Mouse (Mus musculus) ovary, adult 2 months (tissue): ENCODE results near the gene U2af2. TPM values are rescaled to one million over a fixed set of nuclear protein-coding genes. Genes with fewer than 3 reads are reported as not detected.

Experiments
- polyA plus RNA-seq: library from polyadenylated mRNA; depleted of rRNA; stranded (reverse); fragments of >200 nt; gene quantifications from 2 replicates; pipeline ENCODE4 v1.2.3, GENCODE M21; 2012; rRNA removed

U2af2 gene
- polyA plus RNA-seq = 225 and 253 TPM in 2 replicates

GRCm38 (mm10) chr7:5061774-5062359 lies at the start of gene U2af2:
U2af2 (plus strand) TSS chr7:5062143.

GRCm38 (mm10) chr7:5014251-5015117 lies 47.5 kb upstream of the U2af2 start, which contains the start of the genes Zfp524 and Fiz1:
Zfp524 (plus strand) TSS chr7:5014415.
Fiz1 (minus strand) TSS chr7:5014697.

GRCm38 (mm10) chr7:5015118-5016001 lies 46.6 kb upstream of the U2af2 start, which contains the start of gene Gm44973:
Gm44973 (plus strand) TSS chr7:5015496.

GRCm38 (mm10) chr7:5020000-5020681 lies 41.8 kb upstream of the U2af2 start, which contains the start of the genes Zfp865 and Ccdc106:
Zfp865 (plus strand) TSS chr7:5020376.
Ccdc106 (plus strand) TSS chr7:5020553.

GRCm38 (mm10) chr7:5033818-5034217 lies 28.1 kb upstream of the U2af2 start, which contains the start of gene 4632433K11Rik:
4632433K11Rik (plus strand) TSS chr7:5034118.

GRCm38 (mm10) chr7:5038109-5038732 lies 23.7 kb upstream of the U2af2 start, which contains the start of gene Zfp784:
Zfp784 (minus strand) TSS chr7:5038446.

GRCm38 (mm10) chr7:5051193-5052192 lies 10.4 kb upstream of the U2af2 start, which contains the start of gene Zfp580:
Zfp580 (plus strand) TSS chr7:5051538.

GRCm38 (mm10) chr7:5080010-5080751 lies 18.2 kb downstream of the U2af2 start, which contains the start of gene Epn1:
Epn1 (plus strand) TSS chr7:5080235.

GRCm38 (mm10) chr7:5116850-5117249 lies 54.9 kb downstream of the U2af2 start, which contains the start of gene Rfpl4:
Rfpl4 (minus strand) TSS chr7:5116950.

GRCm38 (mm10) chr7:5125549-5126406 lies 63.8 kb downstream of the U2af2 start, which contains the start of gene Rasl2-9:
Rasl2-9 (minus strand) TSS chr7:5125950.

Other genes starting within 250 kb of the U2af2 start
- 228 and 308 TPM in 2 replicates for gene Ube2s, start 249.6 kb upstream of the U2af2 start, polyA plus RNA-seq
- 2.5 and 3.9 TPM in 2 replicates for gene Shisa7, start 217.4 kb upstream of the U2af2 start, polyA plus RNA-seq
- 28.1 and 35.4 TPM in 2 replicates for gene Isoc2b, start 191.9 kb upstream of the U2af2 start, polyA plus RNA-seq
- gene Isoc2a, start 185.0 kb upstream of the U2af2 start, polyA plus RNA-seq = 23.7 and 25.1 TPM in 2 replicates
- gene Gm36210, start 155.6 kb upstream of the U2af2 start, polyA plus RNA-seq = 0.44 and 0.48 TPM in 2 replicates
- gene Zfp628, start 146.9 kb upstream of the U2af2 start, polyA plus RNA-seq = 37.7 and 42.3 TPM in 2 replicates
- gene Nat14, start 140.1 kb upstream of the U2af2 start, polyA plus RNA-seq = 13.2 and 17.2 TPM in 2 replicates
- 13.3 and 16.0 TPM in 2 replicates for gene Ssc5d, start 136.4 kb upstream of the U2af2 start, polyA plus RNA-seq
- 1.1 and 1.2 TPM in 2 replicates for gene Sbk2, start 97.7 kb upstream of the U2af2 start, polyA plus RNA-seq
- gene Sbk3, start 91.0 kb upstream of the U2af2 start, polyA plus RNA-seq = 0.76 and 1.1 TPM in 2 replicates
- 120 and 131 TPM in 2 replicates for gene Zfp579, start 66.0 kb upstream of the U2af2 start, polyA plus RNA-seq
- gene Zfp524, start 47.7 kb upstream of the U2af2 start, polyA plus RNA-seq = 33.1 and 43.6 TPM in 2 replicates
- 51.0 and 51.7 TPM in 2 replicates for gene Fiz1, start 47.4 kb upstream of the U2af2 start, polyA plus RNA-seq
- gene Gm44973, start 46.6 kb upstream of the U2af2 start, polyA plus RNA-seq = not detected in 2 replicates
- gene Zfp865, start 41.8 kb upstream of the U2af2 start, polyA plus RNA-seq = 66.1 and 69.1 TPM in 2 replicates
- 12.0 and 14.1 TPM in 2 replicates for gene Ccdc106, start 41.6 kb upstream of the U2af2 start, polyA plus RNA-seq
- gene 4632433K11Rik, start 28.0 kb upstream of the U2af2 start, polyA plus RNA-seq = not detected in 2 replicates
- 6.3 and 6.5 TPM in 2 replicates for gene Zfp784, start 23.7 kb upstream of the U2af2 start, polyA plus RNA-seq
- gene Zfp580, start 10.6 kb upstream of the U2af2 start, polyA plus RNA-seq = 73.6 and 77.5 TPM in 2 replicates
- gene Epn1, start 18.1 kb downstream of the U2af2 start, polyA plus RNA-seq = 235 and 260 TPM in 2 replicates
- gene Rfpl4, start 54.8 kb downstream of the U2af2 start, polyA plus RNA-seq = 2.3 and 4.7 TPM in 2 replicates
- 0.26 and 0.66 TPM in 2 replicates for gene Rasl2-9, start 63.8 kb downstream of the U2af2 start, polyA plus RNA-seq
- gene Vmn1r55, start 87.5 kb downstream of the U2af2 start, polyA plus RNA-seq = not detected in 2 replicates
- gene Vmn1r56, start 134.6 kb downstream of the U2af2 start, polyA plus RNA-seq = not detected in 2 replicates
- not detected in 2 replicates for gene Vmn1r57, start 156.3 kb downstream of the U2af2 start, polyA plus RNA-seq